ENCODE assay signal across 19 mouse cellular contexts in the genomic region with DNA sequence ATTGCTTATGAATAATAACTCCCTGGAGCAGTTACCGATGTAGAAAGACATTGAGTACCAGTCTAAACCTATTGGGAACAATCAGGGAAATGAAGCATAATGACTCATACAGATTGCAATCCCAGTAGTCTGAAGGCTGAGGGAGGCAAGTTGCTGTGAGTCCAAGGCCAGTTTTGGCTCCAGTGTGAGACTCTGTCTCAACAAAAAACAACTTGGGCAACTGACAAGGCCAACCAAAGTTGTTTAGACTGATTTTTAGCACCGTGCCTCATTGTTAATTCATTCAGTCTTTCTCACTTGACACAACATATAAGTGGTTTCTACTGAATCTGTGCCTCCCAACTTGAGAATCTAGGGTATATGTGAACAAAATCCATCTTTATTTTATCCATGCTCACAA.
DNase-seq lines count a peak whose midpoint lies in the region; ATAC-seq lines count a peak whose summit lies in the region.
"Had no signal": no experiment of that assay in that cellular context is flagged by ENCODE, and none has a peak within 500 bp of the region (broad histone marks: within the 10 kb centered on the region; RNA-seq: fewer than 3 reads in every experiment).

No protein-coding gene starts in this region.

- H3K36me3 ChIP-seq in heart, embryonic 11.5 days (ENCODE audit: control insufficient read depth, insufficient read depth, low read length), result no peaks in the 10 kb centered on the region
- H3K36me3 ChIP-seq in midbrain, embryonic 16.5 days (ENCODE audit: control insufficient read depth, insufficient read depth, low read length), result no peaks in the 10 kb centered on the region
- H3K36me3 ChIP-seq: embryonic facial prominence, embryonic 13.5 days; heart, embryonic 13.5 days; hindbrain, embryonic 15.5 days had no signal

- no peak overlapping the region for H3K4me2 ChIP-seq in heart, embryonic 11.5 days
- no peak overlapping the region for H3K4me2 ChIP-seq in midbrain, embryonic 16.5 days (ENCODE audit: low read length)
- H3K4me2 ChIP-seq: embryonic facial prominence, embryonic 13.5 days; forebrain, embryonic 13.5 days; heart, embryonic 13.5 days; hindbrain, embryonic 15.5 days had no signal

- H3K27me3 ChIP-seq in heart, embryonic 11.5 days (ENCODE audit: control insufficient read depth, insufficient read depth, low read length), result no peaks in the 10 kb centered on the region
- H3K27me3 ChIP-seq in midbrain, embryonic 16.5 days (ENCODE audit: control insufficient read depth, insufficient read depth, low read depth, low read length), result no peaks in the 10 kb centered on the region
- H3K27me3 ChIP-seq: embryonic facial prominence, embryonic 13.5 days; forebrain, embryonic 13.5 days; heart, embryonic 13.5 days; hindbrain, embryonic 15.5 days had no signal

- no peak overlapping the region for H3K4me3 ChIP-seq in heart, embryonic 11.5 days (ENCODE audit: low read depth, low read length)
- no peak overlapping the region for H3K4me3 ChIP-seq in midbrain, embryonic 16.5 days (ENCODE audit: low read depth, low read length)
- H3K4me3 ChIP-seq: embryonic facial prominence, embryonic 13.5 days; forebrain, embryonic 13.5 days; heart, embryonic 13.5 days; hindbrain, embryonic 15.5 days had no signal

- no peak overlapping the region for H3K9ac ChIP-seq in heart, embryonic 11.5 days (ENCODE audit: low read depth, low read length)
- no peak overlapping the region for H3K9ac ChIP-seq in midbrain, embryonic 16.5 days (ENCODE audit: low read depth, low read length)
- H3K9ac ChIP-seq: embryonic facial prominence, embryonic 13.5 days; forebrain, embryonic 13.5 days; forebrain, postnatal 0 days; heart, embryonic 13.5 days; hindbrain, embryonic 15.5 days had no signal

- ATAC-seq in heart, embryonic 11.5 days (replicated peaks; ENCODE audit: insufficient number of reproducible peaks, low FRiP score, low TSS enrichment), result no peak
- no peak for ATAC-seq in midbrain, embryonic 16.5 days
- ATAC-seq: forebrain, embryonic 13.5 days; forebrain, postnatal 0 days; intestine, postnatal 0 days had no signal

- DNase-seq in adrenal gland, adult 2 months, result peak; percentile 31
- no peak for DNase-seq in adrenal gland, postnatal 4 days (ENCODE audit: low spot score in 2 of 2)
- peak; percentile 64 for DNase-seq in heart, adult 11 months
- DNase-seq in adrenal gland, postnatal 14 days, result peak; percentile 6
- DNase-seq in cerebellum, postnatal 25 days, result no peak
- DNase-seq in layer of hippocampus, adult 11-12 months (ENCODE audit: low spot score), result no peak
- DNase-seq: cerebellum, adult 11-12 months; cerebellum, adult 9-10 months; cerebellum, postnatal 36 days; forebrain, postnatal 0 days; heart, postnatal 36 days; kidney, adult 8-10 months had no signal

- H3K4me1 ChIP-seq in heart, embryonic 11.5 days (ENCODE audit: control insufficient read depth, insufficient read depth, low read length), result no peaks in the 10 kb centered on the region
- no peaks in the 10 kb centered on the region for H3K4me1 ChIP-seq in midbrain, embryonic 16.5 days (ENCODE audit: control insufficient read depth, insufficient read depth, low read length)
- H3K4me1 ChIP-seq: embryonic facial prominence, embryonic 13.5 days; forebrain, embryonic 13.5 days; heart, embryonic 13.5 days; hindbrain, embryonic 15.5 days had no signal

- no peaks in the 10 kb centered on the region for H3K9me3 ChIP-seq in heart, embryonic 11.5 days (replicated peaks; ENCODE audit: control insufficient read depth, low read length)
- no peaks in the 10 kb centered on the region for H3K9me3 ChIP-seq in midbrain, embryonic 16.5 days (replicated peaks; ENCODE audit: control insufficient read depth, low read length, poor library complexity, severe bottlenecking)
- H3K9me3 ChIP-seq: embryonic facial prominence, embryonic 13.5 days; heart, embryonic 13.5 days; hindbrain, embryonic 15.5 days had no signal

- 73% methylated on average over 2 of the region's 2 CpGs for WGBS in heart, embryonic 11.5 days (ENCODE audit: insufficient replicate concordance)
- 76% methylated on average over 2 of the region's 2 CpGs for WGBS in midbrain, embryonic 16.5 days

- no peak overlapping the region for H3K27ac ChIP-seq in heart, embryonic 11.5 days (ENCODE audit: low read depth, low read length)
- H3K27ac ChIP-seq in midbrain, embryonic 16.5 days (ENCODE audit: low read length), result no peak overlapping the region
- H3K27ac ChIP-seq: embryonic facial prominence, embryonic 13.5 days; forebrain, embryonic 13.5 days; heart, embryonic 13.5 days; hindbrain, embryonic 15.5 days had no signal

Comparison
In these comparisons a context has a peak if more than half of its experiments do, and no peak if none do; other contexts are left out.
1. DNase-seq: peak in adrenal gland, adult 2 months (single experiment), heart, adult 11 months (single experiment) and adrenal gland, postnatal 14 days (single experiment); none in adrenal gland, postnatal 4 days (0 of 2), cerebellum, postnatal 25 days (0 of 2) and layer of hippocampus, adult 11-12 months (single experiment).